Mouse (Mus musculus) megakaryocyte, embryonic 14.5 days (primary cell): ENCODE results near the gene Zfp296.

Experiments used
- FLI1 ChIP-seq: IDR thresholded peaks from 2 replicates; pipeline ENCODE4 v1.6.1; 2012; ENCODE audit warnings: low read length, inconsistent platforms, mixed read lengths
- GATA1 ChIP-seq: IDR thresholded peaks from 3 replicates; pipeline ENCODE4 v1.6.1; 2012; ENCODE audit warnings: mixed read lengths, low read length, inconsistent platforms, borderline replicate concordance

DNA sequence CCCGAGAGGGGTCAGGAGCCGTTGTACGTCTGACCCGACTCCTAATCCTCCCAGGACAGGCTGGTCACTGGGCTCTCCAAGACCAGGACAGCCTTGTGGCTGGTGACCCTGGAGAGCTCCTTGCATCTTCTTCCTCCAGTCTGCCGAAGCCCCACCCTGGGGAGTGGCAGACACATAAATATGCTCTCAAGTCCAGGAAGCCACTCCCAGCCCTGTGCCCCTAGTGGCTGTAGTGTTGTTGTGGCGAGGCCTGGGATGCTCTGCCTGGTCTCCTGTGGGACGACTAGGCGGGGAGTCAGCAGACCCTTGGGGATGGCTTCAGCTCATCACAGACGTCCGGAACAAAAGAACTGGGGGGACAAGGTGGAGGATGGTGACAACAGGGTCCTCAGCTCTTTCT lies 46.0 kb upstream of the Zfp296 start:
- no peak for TF ChIP-seq GATA1
- no peak for TF ChIP-seq FLI1
